In genomic region chr6:30896195-30896985, GRCm38 (mm10) we compare ENCODE assay signal across 8 mouse cellular contexts. TPM values are rescaled to one million over a fixed set of nuclear protein-coding genes. Genes with fewer than 3 reads are reported as not detected.
DNase-seq lines count a peak whose midpoint lies in the region; ATAC-seq lines count a peak whose summit lies in the region.

Gene Copg2, minus strand, starts transcription at chr6:30896794.

- peak within 1 kb of the TSS; percentile 74 for H3K9ac ChIP-seq in hindbrain, embryonic 15.5 days

- no peaks in the 10 kb centered on the region for H3K27me3 ChIP-seq in hindbrain, embryonic 15.5 days

- WGBS in hindbrain, embryonic 15.5 days, result under 1% methylated on average over 82 of the region's 83 CpGs

- peak; percentile 98 for ATAC-seq in hindbrain, embryonic 15.5 days (ENCODE audit: low FRiP score, low read depth)

- peak within 1 kb of the TSS; percentile 96 for H3K27ac ChIP-seq in hindbrain, embryonic 15.5 days (replicated peaks)

- H3K36me3 ChIP-seq in hindbrain, embryonic 15.5 days, result no peaks in the 10 kb centered on the region

- H3K4me2 ChIP-seq in hindbrain, embryonic 15.5 days, result peak within 1 kb of the TSS; percentile 69

- H3K4me3 ChIP-seq in hindbrain, embryonic 15.5 days, result peak within 1 kb of the TSS; percentile 80

- H3K4me1 ChIP-seq in hindbrain, embryonic 15.5 days (replicated peaks), result peaks cover 15% of the 10 kb centered on the region

- H3K9me3 ChIP-seq in hindbrain, embryonic 15.5 days, result no peaks in the 10 kb centered on the region

- DNase-seq in R1 (ENCODE audit: low read depth, low spot score), result peak; percentile 91
- DNase-seq in cerebellum, postnatal 25 days, result peak; percentile 96 to 97
- peak; percentile 94 to 95 for DNase-seq in frontal cortex, postnatal 36 days (ENCODE audit: low spot score in 2 of 2)
- peak; percentile 93 for DNase-seq in left cerebral cortex, adult 11 months (ENCODE audit: low spot score)
- peak; percentile 97 to 98 for DNase-seq in lung, postnatal 4 days
- DNase-seq in retina, postnatal 7 days (ENCODE audit: low read depth, low spot score), result peak; percentile 89
- DNase-seq in urinary bladder, adult 2 months (ENCODE audit: low spot score), result peak; percentile 97

RNA-seq across cellular contexts. Expression of gene Copg2, which starts in this region (rescaled TPM):
- polyA plus RNA-seq in hindbrain, embryonic 15.5 days (2015; fragmentation: Nextera tagmentation; extraction: Ambion mirVana), result 27.8 and 28.2 TPM in 2 replicates
- 47.8 and 48.3 TPM in 2 replicates for polyA plus RNA-seq in urinary bladder, adult 2 months (2012; rRNA removed)

Comparison
In these comparisons a context has a peak if more than half of its experiments do, and no peak if none do; other contexts are left out.
1. Peak in every context shown above with its lines: DNase-seq, ATAC-seq, H3K4me3 ChIP-seq and H3K27ac ChIP-seq.